Mouse (Mus musculus) thymus, adult 2 months (tissue): ENCODE results near the gene Bcl3.

Source experiments
- CTCF ChIP-seq: fragments of 200-500 bp; IDR thresholded peaks from 2 replicates; pipeline ENCODE4 v1.5.1; 2012; ENCODE audit warnings: mild to moderate bottlenecking, control low read depth, low read length, moderate library complexity, borderline replicate concordance; ENCODE audit not compliant: control insufficient read depth, poor library complexity, insufficient read depth; ENCODE audit errors: extremely low read depth
- POLR2A ChIP-seq: fragments of 200-500 bp; IDR thresholded peaks from 2 replicates; pipeline ENCODE4 v1.6.1; 2012; ENCODE audit warnings: mild to moderate bottlenecking, low read length, control low read depth, moderate library complexity; ENCODE audit not compliant: control insufficient read depth, poor library complexity, insufficient read depth; ENCODE audit errors: extremely low read depth

- TF ChIP-seq CTCF, result no peak
- TF ChIP-seq POLR2A, result no peak
These were observed 31.0 kb upstream of the Bcl3 start for GRCm38 (mm10) chr7:19853526-19853925.
